Mouse (Mus musculus) CD4-positive, CD25-positive, alpha-beta regulatory T cell, adult 9 weeks (primary cell): ENCODE data around the gene Lrrc8e. TPM values are rescaled to one million over a fixed set of nuclear protein-coding genes. Genes with fewer than 3 reads are reported as not detected.

Experiments used
- polyA plus RNA-seq: library from polyadenylated mRNA; unstranded; fragments of 100-300 nt; shearing (Covaris generic); gene quantifications from one replicate; pipeline ENCODE4 v1.2.1, GENCODE M21; 2017

Gene Lrrc8e
- polyA plus RNA-seq = 0.20 TPM

DNA sequence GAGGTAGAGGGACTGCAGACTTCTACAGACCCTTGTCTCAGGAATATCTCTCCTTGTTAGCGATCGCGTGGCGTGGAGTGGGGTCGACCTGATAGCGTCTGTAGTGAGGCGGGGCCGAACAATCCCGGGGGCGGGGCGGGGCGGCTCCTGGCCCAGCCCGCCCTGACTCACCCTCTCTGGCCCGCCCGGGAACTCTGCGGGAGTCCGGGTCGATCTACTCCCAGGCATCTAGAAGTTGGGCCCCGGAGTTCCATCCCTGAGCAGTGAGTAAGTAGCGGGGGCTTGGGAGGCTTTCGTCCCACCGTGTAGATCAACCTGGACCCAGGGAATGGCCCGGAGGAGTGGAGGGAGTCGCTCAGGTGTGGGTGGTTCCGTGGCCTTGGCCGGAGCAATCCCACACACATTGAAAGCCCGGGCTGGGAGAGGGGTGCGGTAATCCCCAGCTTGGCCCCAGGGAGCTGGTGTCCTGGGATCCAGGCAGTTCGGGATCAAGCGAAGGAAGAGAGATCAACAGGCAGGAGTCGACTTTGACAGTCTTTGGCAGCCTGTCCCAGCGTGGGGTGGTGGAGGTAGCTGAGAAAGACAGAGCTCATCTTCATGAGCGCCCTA is at the start of gene Lrrc8e:
TSS of gene Lrrc8e (plus strand) at position 89 of the 609 bp plus-strand sequence.

DNA sequence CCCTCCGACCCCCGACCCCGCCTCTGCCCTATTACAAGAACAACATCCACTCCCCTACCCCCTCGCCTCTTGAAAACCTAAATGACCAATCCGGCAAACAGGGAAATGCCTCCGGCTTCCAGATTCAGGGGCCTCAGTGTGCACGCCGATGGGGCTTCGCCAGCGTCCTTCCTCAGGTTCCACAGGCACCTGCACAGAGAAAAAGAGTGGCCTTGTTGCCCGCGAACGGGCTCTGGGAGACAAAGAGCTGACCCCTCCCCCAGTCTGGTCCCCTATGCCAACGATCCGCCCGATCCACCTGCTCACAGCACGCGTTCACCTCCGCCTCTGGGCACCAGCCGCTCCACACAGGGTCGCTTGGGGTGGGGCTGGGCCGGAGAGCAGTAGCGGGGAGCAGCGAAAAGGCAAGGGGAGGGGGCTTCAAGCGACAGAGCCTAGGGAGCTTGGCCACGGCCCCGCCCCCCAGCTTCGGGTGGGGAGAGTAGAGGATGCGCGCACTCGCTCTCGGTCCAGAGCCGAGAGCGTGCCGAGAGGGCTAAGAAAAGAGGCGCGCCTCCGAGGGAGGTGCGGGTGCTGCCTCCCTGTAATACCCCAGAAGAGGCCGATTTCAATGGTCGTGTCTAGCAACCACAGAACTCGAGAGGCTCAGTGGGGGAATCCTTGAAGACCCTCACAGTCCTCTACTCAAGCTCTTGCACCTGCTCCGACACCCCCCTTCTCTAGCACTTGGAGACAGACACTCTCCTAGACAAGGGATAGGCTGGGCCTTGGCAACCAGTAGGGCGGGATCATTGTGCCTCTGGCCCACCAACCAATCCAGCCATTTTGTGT is 9.6 kb upstream of the Lrrc8e start, which contains the start of gene Prr36:
TSS of gene Prr36 (minus strand) at position 669 of the 831 bp plus-strand sequence.

DNA sequence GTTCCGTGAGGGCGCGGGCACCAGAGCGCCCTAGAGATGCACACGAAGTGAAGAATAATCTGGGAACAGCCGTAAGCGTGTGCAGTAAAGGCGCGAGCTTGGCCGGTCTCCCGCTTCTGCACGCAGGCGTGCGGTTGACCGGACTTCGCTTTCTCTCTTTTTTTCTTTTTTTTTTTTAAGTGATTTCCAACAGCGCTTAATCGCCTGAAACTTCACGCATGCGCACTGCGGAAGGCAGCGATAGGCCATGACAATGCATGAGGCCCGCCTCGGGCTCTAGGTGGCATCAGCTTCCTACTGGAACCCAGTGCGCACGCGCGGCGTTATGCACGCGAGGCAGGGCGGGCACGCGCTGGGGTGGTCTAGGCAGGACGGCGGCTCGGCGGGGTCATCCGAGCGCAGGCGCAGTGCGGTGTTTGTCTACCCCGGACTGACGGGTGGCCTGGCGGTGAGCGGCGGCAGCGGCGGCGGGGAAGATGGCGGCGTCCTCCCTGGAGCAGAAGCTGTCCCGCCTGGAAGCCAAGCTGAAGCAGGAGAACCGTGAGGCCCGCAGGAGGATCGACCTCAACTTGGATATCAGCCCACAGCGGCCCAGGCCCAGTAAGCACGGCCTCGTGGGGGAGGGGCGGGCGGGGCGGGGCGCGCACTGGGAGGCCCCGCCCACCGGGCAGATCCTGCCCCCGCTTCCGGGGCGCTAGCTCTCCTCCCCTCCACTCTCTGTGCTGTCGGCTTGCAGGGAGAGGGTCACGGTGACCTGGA is 12.0 kb downstream of the Lrrc8e start, which contains the start of the genes Map2k7 and Gm49320:
TSS of gene Map2k7 (plus strand) at position 307 of the 759 bp plus-strand sequence.
TSS of gene Gm49320 (plus strand) at position 432 of the 759 bp plus-strand sequence.

DNA sequence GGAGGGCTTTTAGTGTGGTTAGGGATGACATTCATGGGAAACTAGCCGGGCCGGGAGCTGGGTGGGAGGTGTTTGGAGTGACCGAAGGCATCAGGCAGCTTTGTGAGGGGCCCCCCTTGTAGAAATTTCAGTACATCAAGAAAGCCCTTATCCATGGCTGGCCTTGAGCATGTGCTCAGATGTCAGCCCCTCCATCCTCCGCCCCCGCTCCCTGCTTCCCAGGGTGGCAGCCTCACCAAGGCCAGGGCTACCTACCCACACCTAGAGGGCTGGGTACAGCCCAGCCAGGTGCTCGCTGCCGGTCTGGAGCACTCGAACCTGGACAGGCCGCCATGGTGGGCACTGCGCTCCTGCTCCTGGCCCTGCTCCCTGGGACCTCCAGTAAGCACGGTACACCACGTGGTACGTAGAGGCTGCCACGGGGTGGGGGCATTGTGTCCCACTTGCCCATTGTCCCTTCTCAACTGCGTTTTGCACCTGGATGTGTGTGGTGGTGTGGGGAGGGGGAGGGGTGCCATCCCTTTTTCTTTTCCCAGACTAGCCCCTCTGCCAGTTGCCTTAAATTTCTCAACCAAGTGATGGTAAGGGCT is 21.4 kb downstream of the Lrrc8e start, which contains the start of gene Tgfbr3l:
TSS of gene Tgfbr3l (plus strand) at position 264 of the 590 bp plus-strand sequence.

DNA sequence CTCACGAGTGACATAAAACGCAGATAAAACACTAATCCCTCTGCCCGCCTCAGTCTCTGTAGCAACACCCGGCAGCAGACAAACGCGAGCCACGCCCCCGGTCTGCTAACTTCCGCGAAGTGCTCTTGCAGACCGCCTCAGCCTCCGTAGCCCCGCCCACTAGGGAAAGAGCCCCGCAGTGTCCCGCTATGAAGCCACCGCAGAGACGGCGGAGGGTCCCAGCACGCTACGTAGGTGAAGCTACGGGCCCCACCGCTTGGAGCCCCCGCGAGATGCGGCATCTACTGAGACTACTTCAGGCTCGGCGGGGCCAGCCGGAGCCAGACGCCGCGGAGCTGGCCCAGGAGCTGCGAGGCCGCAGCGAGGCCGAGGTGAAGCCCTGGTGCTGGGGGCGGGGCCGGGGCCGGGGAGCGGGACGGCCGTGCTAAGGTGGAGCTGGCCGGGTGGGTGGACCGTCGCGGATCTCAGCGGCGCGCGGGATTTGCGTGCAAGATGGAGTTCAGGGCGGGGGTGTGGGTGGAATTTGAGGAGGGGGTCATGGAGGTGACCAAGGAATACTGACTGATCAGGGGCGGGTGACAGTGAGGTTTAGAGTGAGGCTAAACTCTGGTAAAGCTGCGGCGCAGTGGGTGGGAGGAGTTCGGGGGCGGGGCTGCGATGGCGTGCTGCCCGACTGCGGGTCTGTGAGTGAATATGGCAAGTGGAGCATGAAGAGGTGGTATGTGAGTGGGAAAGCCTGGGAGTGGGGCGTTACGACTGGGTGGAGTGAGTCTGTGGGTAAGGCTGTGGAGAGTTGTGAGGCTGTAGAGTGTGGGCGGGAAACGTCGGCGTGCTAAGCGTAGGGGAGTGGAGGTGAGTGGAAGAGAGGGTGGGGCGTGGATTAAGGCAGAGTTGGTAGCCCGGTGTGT is 26.6 kb downstream of the Lrrc8e start, which contains the start of gene Snapc2:
TSS of gene Snapc2 (plus strand) at position 147 of the 908 bp plus-strand sequence.

DNA sequence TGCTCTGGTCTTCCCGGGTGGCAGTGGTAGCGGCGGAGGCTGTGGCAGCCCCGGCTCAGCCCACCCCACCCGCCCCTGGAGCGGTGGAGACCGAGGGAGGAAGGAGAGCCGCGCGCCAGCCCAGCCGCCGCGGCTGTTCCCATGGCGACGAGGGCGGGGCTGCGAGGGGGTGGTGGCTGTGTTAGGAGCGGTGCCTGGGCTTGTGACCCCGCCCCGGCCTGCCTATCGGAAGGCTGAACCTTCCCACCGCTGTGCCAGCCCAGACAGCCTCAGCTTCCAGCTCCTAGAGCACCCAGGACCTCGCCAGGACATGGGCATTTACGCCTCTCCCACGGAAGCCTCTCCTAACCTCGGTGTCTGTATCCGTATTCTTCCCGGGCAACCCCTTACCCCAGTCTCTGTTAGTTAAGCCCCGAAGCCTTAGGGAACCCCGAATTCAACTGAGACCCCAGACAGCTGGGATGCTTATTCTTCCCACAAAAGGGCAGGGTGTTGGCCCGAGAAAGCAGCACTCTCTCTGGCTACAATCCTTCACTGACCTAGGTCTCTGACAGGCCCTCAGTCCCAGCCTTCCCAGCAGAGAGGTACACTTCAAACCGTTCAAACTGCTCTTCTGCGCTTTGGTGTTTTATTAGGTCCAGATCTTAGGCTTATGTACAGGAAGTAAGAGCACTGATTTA is 32.6 kb downstream of the Lrrc8e start, which contains the start of gene Ctxn1:
TSS of gene Ctxn1 (minus strand) at position 150 of the 680 bp plus-strand sequence.

DNA sequence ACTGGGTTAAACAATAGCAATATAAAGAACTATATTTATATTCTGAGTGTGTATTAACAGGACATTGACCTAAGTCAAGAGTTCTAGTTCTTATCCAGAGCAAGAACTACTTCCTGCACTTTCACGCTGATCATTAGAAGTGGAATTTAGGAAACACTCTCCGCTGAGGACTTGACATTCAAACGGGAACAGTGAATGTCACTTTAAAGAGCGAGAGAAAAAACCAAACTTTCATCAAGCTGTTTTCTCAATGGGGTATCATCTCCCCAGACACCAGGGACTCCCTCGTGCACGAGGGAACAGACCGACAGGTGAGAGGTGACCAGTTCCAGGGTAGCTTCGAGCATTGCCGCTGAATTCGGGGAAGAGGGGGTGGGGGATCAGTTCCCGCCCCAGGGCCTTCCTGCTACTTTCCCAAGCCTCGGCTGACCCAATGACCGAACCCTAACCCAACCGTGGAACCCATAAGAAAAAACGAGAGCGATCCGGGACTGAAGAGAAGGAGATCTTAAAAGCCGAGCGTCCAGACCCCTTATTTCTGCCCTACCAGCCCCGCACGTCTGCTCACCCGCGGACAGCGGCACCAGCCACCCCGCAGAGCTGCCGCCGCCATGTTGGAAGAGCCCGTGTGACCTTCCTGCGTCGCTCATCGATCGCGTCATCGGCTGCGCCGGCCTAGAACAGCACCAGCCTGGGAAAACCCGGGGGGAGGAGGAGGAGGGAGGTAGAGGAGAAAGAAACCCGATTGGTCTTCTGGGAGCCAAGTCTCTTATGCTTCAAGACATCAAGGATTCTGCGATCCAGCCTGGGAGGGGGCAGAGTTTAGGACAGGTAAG is 48.9 kb downstream of the Lrrc8e start, which contains the start of gene Timm44:
TSS of gene Timm44 (minus strand) at position 639 of the 836 bp plus-strand sequence.

Other genes starting within 250 kb of the Lrrc8e start
- not detected for gene Cd209f, start 121.0 kb upstream of the Lrrc8e start, polyA plus RNA-seq
- gene Cd209g, start 92.7 kb upstream of the Lrrc8e start, polyA plus RNA-seq = not detected
- 12.8 TPM for gene Evi5l, start 60.3 kb upstream of the Lrrc8e start, polyA plus RNA-seq
- gene Prr36, start 9.4 kb upstream of the Lrrc8e start, polyA plus RNA-seq = 0.21 TPM
- gene Map2k7, start 11.9 kb downstream of the Lrrc8e start, polyA plus RNA-seq = 85.3 TPM
- gene Gm49320, start 12.0 kb downstream of the Lrrc8e start, polyA plus RNA-seq = 1.2 TPM
- gene Tgfbr3l, start 21.4 kb downstream of the Lrrc8e start, polyA plus RNA-seq = 10.7 TPM
- 33.3 TPM for gene Snapc2, start 26.3 kb downstream of the Lrrc8e start, polyA plus RNA-seq
- 0.22 TPM for gene Ctxn1, start 32.4 kb downstream of the Lrrc8e start, polyA plus RNA-seq
- gene Timm44, start 49.1 kb downstream of the Lrrc8e start, polyA plus RNA-seq = 74.9 TPM
- 14.8 TPM for gene Ccl25, start 98.4 kb downstream of the Lrrc8e start, polyA plus RNA-seq
- gene Elavl1, start 98.6 kb downstream of the Lrrc8e start, polyA plus RNA-seq = 11.3 TPM